Mouse (Mus musculus) left cerebral cortex, postnatal 10 days (tissue): Measurements from ENCODE around the gene Stkld1. TPM values are rescaled to one million over a fixed set of nuclear protein-coding genes. Genes with fewer than 3 reads are reported as not detected.
A peak's percentile ranks its signal among the peaks of the same experiment; 100 is the strongest.
"Not testable (repeated sequence)": the region's sequence is repeated elsewhere in the genome, so short reads cannot be mapped to it uniquely, and the experiment has no call there.

Source experiments
- DNase-seq, 2 experiments: peaks; one replicate each; pipeline ENCODE4 v3.0.0; 2021 to 2022; ENCODE audit warnings: low spot score in 2 of 2, mixed read lengths in 1 of 2; ENCODE audit errors: extremely low spot score in 1 of 2
- intact Hi-C: fragments of 180-260 bp; cut with DNase I; formaldehyde crosslinking; loops from one replicate; pipeline ENCODE4 v1.15.1; 2025
- total RNA-seq, 2 experiments: library from RNA; stranded (reverse); gene quantifications; 2 replicates each; pipeline ENCODE4 v1.2.3; 2021

The Stkld1 gene
- total RNA-seq = under 1 TPM in 1 of 2 experiments, not detected in 1; 0.41 TPM

DNA sequence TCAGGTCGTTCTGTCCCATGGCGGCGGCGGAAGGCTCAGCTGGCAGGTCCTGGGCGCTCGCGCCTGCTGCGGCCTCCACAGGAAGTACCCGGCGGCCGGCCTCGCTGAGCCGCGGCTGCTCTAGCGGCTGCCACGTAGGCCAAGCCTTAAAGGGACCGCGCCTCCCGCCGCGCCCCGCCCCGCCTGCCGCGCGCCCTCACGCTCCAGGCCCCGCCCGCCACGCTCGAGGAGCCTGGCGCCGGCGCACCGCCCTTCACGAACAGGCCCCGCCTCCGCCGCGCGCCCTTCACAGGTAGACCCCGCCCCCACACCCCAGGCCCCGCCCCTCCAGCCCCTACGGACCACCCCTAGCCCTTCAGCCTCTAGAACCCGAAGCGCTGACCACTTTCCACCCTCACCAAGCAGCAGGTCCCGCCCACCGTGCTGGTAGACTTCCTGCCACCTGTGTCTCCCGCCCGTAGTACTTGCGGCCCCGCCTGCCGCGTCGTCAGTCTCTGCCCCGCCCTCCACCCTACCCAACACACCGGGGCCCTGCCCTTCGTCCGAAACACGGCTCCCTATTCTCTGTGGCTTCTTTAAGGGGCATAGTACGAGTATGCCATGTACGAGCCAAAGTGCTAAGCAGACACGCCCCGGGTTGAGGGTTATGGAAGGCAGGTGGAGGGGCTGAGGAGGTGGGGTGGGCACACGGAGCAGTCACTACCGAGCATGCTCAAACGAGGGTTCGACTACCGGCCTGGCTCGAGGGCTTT is at the start of gene Stkld1, which contains the start of gene Surf4:
Gene Stkld1 (plus strand): TSS at position 744 of the 752 bp plus-strand sequence.
Gene Surf4 (minus strand): TSS at position 625 of the 752 bp plus-strand sequence.
- intact Hi-C loops = loop anchor here (5.0 kb wide), 2 partner anchors 74 to 104 kb away; partner anchors contain the start of gene Cacfd1
- peak; percentile 87 to 96 for DNase-seq

DNA sequence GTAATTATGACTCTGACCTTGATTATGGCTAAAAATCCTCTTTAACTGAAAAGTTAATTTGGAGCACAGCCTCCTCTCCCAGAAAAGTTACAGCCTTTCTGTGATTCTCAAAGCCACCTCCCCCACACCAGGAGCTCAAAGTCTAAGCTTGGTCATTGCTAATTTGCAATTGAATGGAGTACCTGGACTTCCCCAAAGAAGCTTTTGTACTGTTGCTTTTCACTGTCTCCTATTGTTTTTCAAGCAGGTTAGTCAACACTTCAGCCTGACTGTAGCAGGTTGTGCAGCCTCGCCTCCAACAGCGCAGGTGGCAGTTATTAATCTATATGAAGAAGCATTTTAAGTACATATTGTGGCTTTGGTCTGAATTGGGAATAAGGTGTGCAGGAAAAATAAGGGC is 48.3 kb upstream of the Stkld1 start:
- intact Hi-C loops, DNase-seq: not testable (repeated sequence)

DNA sequence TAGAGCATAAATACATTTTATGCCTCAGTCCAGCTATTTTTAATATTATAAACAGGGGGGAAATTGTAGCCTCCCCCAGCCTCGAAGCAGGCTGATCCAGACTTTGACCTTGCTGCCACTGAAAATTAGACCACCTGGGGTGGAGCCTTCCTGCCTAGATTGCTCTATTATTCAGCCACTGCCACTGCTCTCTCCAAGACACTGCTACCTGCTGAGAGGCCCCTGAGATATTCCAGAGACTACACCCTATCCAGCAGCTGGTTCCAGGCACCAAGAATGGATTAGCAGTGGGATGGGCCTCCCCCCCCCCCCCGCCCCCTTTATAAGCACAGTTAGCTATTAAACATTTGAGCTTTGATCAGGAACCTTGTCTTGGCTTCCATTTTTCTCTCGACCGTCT is 47.7 kb upstream of the Stkld1 start:
- DNase-seq, intact Hi-C loops: not testable (repeated sequence)

DNA sequence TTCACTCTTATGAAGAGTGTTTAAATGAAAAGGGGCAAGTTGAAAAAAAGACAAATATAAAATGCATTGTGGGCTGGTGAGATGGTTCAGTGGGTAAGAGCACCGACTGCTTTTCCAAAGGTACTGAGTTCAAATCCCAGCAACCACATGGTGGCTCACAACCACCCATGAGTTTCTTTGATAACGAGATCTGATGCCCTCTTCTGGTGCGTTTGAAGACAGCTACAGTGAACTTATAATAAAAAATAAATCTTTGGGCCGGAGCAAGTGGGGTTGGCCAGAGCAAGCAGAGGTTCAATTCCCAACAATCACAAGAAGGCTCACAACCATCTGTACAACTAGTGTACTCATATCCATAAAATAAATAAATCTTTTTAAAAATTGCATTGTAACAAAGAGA is 37.9 kb upstream of the Stkld1 start:
- DNase-seq = no peak
- intact Hi-C loops = no loop called here

DNA sequence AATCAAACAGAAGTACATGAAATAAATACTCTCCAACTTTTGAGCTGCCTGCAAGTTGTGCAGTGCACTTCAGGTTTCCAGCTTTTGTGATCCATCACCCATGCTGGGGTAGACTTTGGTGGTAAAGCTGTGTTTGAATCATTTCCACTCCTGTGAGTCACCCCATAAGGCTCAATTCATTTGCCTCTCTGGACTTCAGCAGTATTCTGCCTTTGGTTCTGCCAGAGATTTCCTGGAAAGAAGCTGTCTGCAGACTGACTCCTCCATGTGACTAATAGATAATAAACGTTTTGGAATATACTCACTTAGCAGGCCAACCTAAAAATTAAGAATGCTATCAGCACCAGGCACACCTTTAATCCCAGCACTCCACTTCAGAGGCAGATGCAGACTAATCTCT is 33.1 kb upstream of the Stkld1 start:
- intact Hi-C loops = loop anchor here (5.0 to 10.0 kb wide), 2 partner anchors 258 to 456 kb away; partner anchors contain the start of gene Sec16a
- no peak for DNase-seq

DNA sequence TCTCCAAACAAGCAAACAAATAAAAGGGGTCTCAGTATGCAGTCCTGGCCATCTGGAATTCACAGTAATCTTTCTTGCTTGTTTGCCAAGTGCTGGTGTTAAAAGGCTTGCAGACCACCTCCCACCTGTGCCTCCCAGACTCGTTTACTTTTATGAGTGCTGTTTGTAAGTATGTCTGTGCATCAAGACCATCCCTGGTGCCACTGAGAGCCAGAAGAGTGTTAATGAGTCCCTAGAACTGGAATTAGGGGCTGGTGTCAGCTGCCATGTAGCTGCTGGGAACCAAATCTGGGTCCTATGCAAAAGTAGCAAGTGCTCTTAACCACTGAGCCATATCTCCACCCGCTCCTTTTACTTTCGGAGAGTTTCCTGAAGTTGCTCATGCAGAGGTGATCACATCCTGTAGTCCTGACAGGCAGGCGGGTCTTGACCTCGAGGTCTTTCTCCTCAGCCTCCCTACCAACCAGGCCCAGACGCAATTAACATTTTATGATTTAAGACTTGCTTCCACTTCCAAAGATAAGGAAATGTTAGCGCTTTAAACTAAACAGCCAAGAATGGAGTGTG is 31.9 kb upstream of the Stkld1 start:
- no peak for DNase-seq
- intact Hi-C loops = loop anchor here (5.0 to 10.0 kb wide), 2 partner anchors 260 to 457 kb away; partner anchors contain the start of gene Sec16a

DNA sequence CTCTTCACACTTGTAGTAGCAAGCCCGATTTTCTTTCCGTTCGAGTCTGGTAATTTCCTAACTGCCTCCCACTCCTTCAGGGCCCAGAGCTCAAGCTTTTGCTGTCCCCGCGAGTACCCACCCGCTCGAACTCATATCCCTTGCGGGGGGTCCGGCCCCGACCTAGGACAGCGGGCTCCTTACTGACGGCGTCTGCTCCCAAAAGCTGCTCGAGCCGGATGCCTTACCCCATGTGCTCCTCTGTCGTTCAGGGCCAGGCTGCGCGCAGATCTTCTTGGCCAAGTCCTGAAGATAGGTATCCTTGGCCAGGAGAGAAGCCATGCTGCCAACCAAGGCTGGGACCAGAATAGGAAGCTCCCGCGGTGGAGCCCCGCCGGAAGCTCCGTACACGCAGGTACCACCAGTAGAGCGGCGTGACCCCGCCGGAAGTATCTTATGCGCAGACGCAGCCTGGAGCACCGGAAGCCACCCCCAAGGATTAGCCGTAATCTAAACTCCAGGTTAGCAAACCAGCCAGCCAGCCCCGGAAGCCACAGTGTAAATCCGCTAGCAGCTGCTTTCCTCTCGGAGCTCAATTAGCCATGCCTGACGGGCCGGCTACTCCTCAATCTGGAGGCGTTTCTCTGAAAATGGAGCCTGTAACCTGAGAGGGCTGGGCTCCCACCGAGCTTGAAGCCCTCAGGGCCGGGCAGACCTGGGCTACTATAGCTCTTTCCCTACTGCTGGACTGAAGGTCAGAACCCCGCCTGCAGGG is 31.2 kb upstream of the Stkld1 start, which contains the start of gene Surf6:
Gene Surf6 (minus strand): TSS at position 413 of the 754 bp plus-strand sequence.
- intact Hi-C loops = loop anchor here (5.0 to 10.0 kb wide), 2 partner anchors 260 to 458 kb away; partner anchors contain the start of gene Sec16a
- DNase-seq = peak; percentile 94 to 95

DNA sequence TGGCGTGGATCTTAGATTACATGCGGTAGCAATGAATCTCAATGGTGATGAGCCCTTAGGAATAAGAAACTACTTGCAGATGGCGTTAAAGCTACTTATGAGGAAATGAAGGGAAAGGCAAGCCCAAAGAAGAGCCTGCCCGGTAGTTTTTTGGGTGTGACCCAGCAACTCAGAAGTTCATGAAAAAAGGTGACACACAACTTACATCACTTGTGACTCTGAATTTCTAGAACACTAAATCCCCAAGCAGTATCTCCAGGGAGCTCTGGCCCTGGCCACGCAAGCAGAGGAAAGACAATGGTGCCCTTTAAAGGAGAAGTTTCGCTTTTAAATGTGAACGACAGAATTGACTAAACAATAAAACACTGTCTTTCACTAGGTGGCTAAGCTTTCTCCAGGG is 30.5 kb upstream of the Stkld1 start:
- intact Hi-C loops = loop anchor here (5.0 to 10.0 kb wide), 2 partner anchors 261 to 459 kb away; partner anchors contain the start of gene Sec16a
- DNase-seq = no peak

DNA sequence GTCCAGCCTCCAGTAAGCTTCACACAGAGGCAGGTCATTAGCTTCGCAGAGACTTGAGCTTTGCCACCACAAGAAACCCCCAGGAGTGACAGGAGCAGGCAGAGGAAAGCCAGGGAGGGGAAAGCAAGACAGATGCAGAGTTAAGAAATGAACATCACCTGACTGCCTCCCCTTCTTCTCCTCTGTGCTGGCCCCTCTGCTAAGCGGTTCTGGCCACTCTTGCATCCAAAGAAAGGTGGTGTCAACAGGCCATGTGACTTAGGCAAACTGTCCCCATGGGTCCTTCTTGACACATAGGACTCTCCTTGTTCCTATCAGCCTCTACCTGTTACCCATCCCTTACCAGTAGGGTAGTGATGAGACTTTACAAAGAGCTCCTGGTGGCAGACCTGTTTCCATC is 27.9 kb upstream of the Stkld1 start:
- intact Hi-C loops = loop anchor here (10.0 kb wide), 1 partner anchor 461 kb away; the partner anchor contains the start of gene Sec16a
- no peak for DNase-seq

DNA sequence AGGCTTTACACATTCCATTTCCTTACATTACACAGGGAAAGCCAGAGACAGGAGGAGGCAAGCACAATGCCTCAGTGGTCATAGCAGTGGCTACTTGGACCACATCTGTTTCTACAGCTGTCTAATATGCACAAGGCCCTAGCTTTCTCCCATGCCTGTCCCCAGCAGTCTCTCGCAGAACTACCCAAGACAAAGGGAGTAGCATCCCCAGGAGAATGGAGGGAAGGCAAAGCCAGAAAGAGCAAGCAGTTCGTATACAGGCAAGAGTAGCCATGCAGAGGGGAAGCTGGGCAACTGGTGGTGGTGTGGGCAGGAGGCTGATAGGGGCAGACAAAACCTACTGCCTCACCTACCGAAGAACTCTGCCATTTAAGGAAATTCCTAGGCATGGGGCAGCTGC is 27.4 kb upstream of the Stkld1 start:
- DNase-seq = no peak
- intact Hi-C loops = loop anchor here (10.0 kb wide), 1 partner anchor 462 kb away; the partner anchor contains the start of gene Sec16a

DNA sequence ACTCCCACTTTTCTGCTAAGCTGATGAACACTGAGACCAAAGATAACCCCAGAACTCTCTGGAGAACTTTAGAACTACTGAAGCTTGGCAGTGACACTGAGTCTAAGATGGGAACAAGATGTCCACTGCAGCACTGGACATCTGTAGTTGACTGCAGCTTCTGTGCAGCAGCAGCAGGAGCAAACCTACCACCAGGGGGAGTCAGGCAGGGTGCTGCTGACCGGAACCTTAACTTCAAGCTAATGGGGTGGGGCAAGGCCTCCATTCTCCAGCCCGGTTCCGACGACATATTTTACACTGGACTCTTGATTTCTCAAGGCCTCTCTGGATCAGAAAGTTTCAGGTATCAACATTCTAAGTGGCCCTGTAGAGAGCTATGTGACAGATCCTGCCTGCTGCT is 26.7 kb upstream of the Stkld1 start:
- intact Hi-C loops = loop anchor here (10.0 kb wide), 1 partner anchor 462 kb away; the partner anchor contains the start of gene Sec16a
- no peak for DNase-seq

DNA sequence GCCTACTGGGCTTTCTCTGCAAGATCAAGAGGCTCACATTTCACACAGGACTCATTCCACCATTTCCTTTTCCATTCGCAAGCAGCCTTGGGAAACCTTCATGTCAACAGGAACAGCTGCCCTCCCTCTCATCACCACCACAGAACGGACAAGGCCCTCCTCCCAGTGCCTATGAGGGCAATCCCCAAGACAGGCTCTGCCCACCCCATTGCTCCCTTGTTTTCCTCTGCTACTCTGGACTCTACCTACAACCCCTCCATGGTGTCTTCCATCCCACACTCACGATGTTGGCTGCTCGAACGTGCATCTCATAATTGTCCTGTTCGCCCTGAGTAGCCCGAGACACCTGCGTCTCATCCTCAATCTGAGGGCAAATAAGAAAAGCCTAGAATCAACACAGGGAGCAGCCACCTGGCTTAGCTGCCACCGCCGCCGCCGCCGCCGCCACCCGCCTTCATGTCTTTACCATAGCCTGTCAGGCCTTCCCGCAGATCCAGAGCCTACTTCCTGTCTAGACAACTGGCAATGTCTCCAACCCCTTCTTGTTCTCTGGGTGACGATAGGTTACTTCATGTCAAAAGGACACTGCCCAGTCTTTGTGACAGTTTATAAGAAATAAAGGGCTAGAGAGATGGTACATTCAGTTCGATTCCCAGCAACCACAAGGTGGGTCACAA is 25.0 kb upstream of the Stkld1 start:
- DNase-seq = no peak
- intact Hi-C loops = loop anchor here (10.0 kb wide), 1 partner anchor 464 kb away; the partner anchor contains the start of gene Sec16a

DNA sequence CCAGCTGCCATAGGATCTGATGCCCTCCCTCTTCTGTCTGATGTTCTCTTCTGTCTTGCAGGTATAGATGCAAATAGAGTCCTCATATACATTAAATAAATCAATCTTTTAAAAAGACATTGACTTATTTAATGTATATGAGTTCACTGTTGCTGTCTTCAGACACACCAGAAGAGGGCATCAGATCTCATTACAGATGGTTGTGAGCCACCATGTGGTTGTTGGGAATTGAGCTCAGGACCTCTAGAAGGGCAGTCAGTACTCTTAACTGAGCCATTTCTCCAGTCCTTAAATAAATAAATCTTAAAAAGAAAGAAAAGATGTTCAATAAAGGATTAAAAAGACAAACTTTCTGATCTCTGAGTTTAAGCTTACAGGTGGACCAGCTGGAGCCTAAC is 24.5 kb upstream of the Stkld1 start:
- intact Hi-C loops = loop anchor here (10.0 kb wide), 1 partner anchor 465 kb away; the partner anchor contains the start of gene Sec16a

DNA sequence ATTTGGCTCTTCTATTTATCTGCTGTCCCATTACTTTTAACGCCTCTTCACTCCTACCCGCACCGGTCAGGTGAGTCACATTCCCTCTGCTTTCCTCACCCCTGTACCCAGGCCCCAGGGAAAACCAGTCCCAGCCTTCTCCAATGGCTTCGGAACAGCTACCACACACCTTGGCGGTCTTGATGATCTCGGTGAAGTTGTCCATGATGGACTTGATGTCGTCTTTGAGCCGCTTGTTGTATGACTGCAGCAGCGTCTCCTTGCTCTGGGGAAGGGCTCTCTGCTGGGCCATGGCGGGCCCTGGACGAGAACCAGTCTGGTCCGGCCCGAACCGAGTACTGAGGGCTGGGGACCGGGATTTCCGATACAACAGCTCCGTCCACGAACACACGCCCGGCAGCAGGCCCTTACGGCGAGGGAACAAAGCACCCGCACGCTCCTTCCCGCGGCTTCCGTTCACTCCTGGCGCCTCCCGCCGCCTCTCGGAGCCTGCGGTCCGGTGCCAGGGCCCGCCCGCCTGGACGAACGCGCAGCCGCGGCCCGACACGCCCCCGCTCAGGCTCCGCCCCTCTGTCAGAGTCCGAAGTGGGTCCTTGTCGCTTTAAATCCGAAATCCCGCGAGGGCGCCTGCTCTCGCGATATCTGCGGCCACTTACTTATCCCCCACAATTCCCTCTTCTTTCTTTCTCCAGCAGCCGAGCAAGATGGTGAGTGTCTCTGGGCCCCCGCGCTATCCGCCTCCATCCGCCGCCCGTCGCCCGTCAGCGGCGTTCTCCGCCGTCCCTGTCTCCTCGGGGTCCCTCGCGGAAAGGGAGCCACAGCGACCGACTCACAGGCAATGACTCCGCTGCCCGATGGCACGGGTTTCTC is 23.5 kb upstream of the Stkld1 start, which contains the start of the genes Med22 and Rpl7a:
Gene Med22 (minus strand): TSS at position 554 of the 870 bp plus-strand sequence.
Gene Rpl7a (plus strand): TSS at position 641 of the 870 bp plus-strand sequence.
- peak; percentile 99 to 100 for DNase-seq
- intact Hi-C loops = no loop called here

More for the DNA sequence above, 24.5 kb upstream of the Stkld1 start:
- DNase-seq = no peak

DNA sequence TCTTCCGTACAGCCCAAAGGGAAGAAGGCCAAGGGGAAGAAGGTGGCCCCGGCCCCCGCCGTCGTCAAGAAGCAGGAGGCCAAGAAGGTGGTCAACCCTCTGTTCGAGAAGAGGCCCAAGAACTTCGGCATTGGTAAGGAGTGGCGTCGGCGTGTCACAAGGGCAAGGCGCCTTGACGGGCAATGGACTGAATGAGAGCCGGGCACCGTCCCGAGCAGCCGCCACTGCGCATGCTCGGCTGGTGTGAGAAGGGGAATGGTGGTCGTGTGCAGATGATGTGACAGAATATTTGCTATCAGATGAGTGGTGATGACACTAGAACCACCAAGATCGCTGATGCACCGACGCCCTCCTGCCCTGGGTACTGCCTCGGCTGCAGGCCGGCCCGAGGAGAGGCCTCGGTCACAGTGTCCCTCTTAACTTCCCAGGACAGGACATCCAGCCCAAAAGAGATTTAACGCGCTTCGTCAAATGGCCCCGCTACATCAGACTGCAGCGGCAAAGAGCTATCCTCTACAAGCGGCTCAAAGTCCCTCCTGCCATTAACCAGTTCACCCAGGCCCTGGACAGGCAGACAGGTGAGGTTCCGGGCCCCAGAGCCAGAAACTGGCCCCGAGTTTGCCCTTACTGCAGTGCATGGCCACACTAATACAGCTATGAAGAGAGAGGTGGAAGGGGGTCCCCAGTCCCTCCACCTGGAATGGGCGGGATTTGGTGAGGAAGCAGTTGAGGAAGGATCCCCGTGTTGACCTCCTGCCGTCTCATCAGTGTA is 22.7 kb upstream of the Stkld1 start:
- DNase-seq = peak in 1 of 2 experiments; percentile 85
- intact Hi-C loops = no loop called here

DNA sequence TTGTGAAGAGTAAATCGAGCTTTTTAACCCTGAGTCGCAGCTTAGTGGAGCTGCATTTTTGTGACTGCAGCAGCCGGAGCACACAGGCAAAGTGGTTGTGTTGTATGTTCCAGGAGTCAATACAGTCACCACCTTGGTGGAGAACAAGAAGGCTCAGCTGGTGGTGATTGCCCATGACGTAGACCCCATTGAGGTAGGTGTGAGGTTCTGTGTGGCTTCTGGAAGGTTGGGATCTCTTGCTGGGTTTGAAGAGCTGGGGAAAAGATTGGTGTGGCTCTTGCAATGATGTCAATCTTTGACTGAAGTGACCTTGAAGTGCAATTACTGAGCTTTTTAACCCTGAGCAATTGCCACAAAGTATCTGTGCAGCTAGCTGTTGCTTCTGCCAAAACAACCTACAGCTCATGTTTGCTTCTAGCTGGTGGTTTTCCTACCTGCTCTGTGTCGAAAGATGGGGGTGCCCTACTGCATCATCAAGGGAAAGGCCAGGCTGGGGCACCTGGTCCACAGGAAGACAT is 21.5 kb upstream of the Stkld1 start:
- intact Hi-C loops = no loop called here
- no peak for DNase-seq
